Mouse (Mus musculus) stomach, postnatal 0 days (tissue): ENCODE measurements at regions not wholly inside any gene's neighbourhood (a gene's known extent, or its start where the extent isn't known, plus 50 kb on each side); places are given as distances from the start of the nearest gene placed in this dataset.
A peak's percentile ranks its signal among the peaks of the same experiment; 100 is the strongest.

Source experiments
- ATAC-seq: fragments of 200-750 bp; cut with Nextera tagmentation; 2 replicates; pipeline ENCODE4 v1.8.0; 2017; ENCODE audit not compliant: low FRiP score, low TSS enrichment
- DNase-seq: peaks from one replicate; pipeline ENCODE4 v3.0.0-alpha.2; 2016; ENCODE audit warnings: low spot score
- H3K27ac ChIP-seq: fragments of 300-500 bp; sonication (generic); replicated peaks from 2 replicates; pipeline ENCODE4 v1.5.1; 2014; ENCODE audit warnings: mild to moderate bottlenecking, control low read depth
- H3K27me3 ChIP-seq: fragments of 300-500 bp; sonication (generic); 2 replicates; pipeline ENCODE4 v1.6.1; 2014; ENCODE audit warnings: low read length; ENCODE audit not compliant: control insufficient read depth, insufficient read depth
- H3K36me3 ChIP-seq: fragments of 300-500 bp; sonication (generic); 2 replicates; pipeline ENCODE4 v1.6.1; 2014; ENCODE audit warnings: low read length, mixed read lengths; ENCODE audit not compliant: control insufficient read depth, insufficient read depth
- H3K4me1 ChIP-seq: fragments of 300-500 bp; sonication (generic); replicated peaks from 2 replicates; pipeline ENCODE4 v1.6.1; 2014; ENCODE audit warnings: antibody characterized with exemption; ENCODE audit not compliant: control insufficient read depth, insufficient read depth
- H3K4me2 ChIP-seq: fragments of 300-500 bp; sonication (generic); replicated peaks from 2 replicates; pipeline ENCODE4 v1.6.1; 2014; ENCODE audit warnings: low read depth, mild to moderate bottlenecking, control low read depth, moderate library complexity
- H3K4me3 ChIP-seq: fragments of 300-500 bp; sonication (generic); 2 replicates; pipeline ENCODE4 v1.5.1; 2014; ENCODE audit warnings: low read depth, low read length, control low read depth
- H3K9ac ChIP-seq: fragments of 300-500 bp; sonication (generic); 2 replicates; pipeline ENCODE4 v1.6.1; 2014; ENCODE audit warnings: mild to moderate bottlenecking, low read length, control low read depth, mixed read lengths
- H3K9me3 ChIP-seq: fragments of 300-500 bp; sonication (generic); 2 replicates; pipeline ENCODE4 v1.6.1; 2016; ENCODE audit warnings: low read length; ENCODE audit not compliant: control insufficient read depth
- CTCF ChIP-seq: IDR thresholded peaks from 2 replicates; pipeline ENCODE4 v1.5.1; 2016; ENCODE audit warnings: antibody characterized with exemption, low read depth, mild to moderate bottlenecking, moderate library complexity
- EP300 ChIP-seq: optimal IDR thresholded peaks from 2 replicates; pipeline ENCODE3; 2016; ENCODE audit warnings: antibody characterized with exemption
- WGBS: fragments of 180-500 bp; shearing (Covaris S2); extraction: QIAGEN DNeasy Blood & Tissue Kit; methylation state at CpG from one replicate; pipeline ENCODE4 v1.1.7; 2014; 5-methylcytosine and 5-hydroxymethylcytosine counted together

GRCm38 (mm10) chr11:35065959-35066414, 55.0 kb upstream of the Slit3 start:
- no peak overlapping the region for H3K27ac ChIP-seq
- H3K27me3 ChIP-seq: no peaks in the 10 kb centered on the region
- no peaks in the 10 kb centered on the region for H3K36me3 ChIP-seq
- H3K4me1 ChIP-seq: no peaks in the 10 kb centered on the region
- H3K4me3 ChIP-seq: no peak overlapping the region
- ATAC-seq (0 out of 2 replicates have a peak, but pooled peaks have one; percentile 12), DNase-seq (no peak)
- no peak overlapping the region for H3K9ac ChIP-seq
- no peak for TF ChIP-seq EP300
- TF ChIP-seq CTCF: no peak
- WGBS: 43% methylated on average over 4 of the region's 4 CpGs
- H3K4me2 ChIP-seq: no peak overlapping the region
- H3K9me3 ChIP-seq: no peaks in the 10 kb centered on the region

GRCm38 (mm10) chr11:35057791-35058190, 63.2 kb upstream of the Slit3 start:
- Histone ChIP-seq H3K4me1 (no peaks in the 10 kb centered on the region), H3K4me3 (no peak overlapping the region), H3K9ac (no peak overlapping the region), H3K27me3 (no peaks in the 10 kb centered on the region), H3K4me2 (no peak overlapping the region), H3K36me3 (no peaks in the 10 kb centered on the region), H3K27ac (no peak overlapping the region), H3K9me3 (no peaks in the 10 kb centered on the region)
- no peak for ATAC-seq
- no peak for DNase-seq
- TF ChIP-seq CTCF (no peak), EP300 (no peak)
- 80% methylated on average over 6 of the region's 6 CpGs for WGBS

- H3K36me3 ChIP-seq: no peaks in the 10 kb centered on the region
- DNase-seq (no peak), ATAC-seq (no peak)
- H3K4me2 ChIP-seq: no peak overlapping the region
- H3K27me3 ChIP-seq: no peaks in the 10 kb centered on the region
- no peak overlapping the region for H3K27ac ChIP-seq
- no peak overlapping the region for H3K9ac ChIP-seq
- no peak for TF ChIP-seq CTCF
- TF ChIP-seq EP300: no peak
- no peak overlapping the region for H3K4me3 ChIP-seq
- WGBS: 80% methylated on average over 7 of the region's 7 CpGs
- no peaks in the 10 kb centered on the region for H3K4me1 ChIP-seq
- no peaks in the 10 kb centered on the region for H3K9me3 ChIP-seq
Measured at GRCm38 (mm10) chr11:35055496-35056125, 65.4 kb upstream of the Slit3 start.

GRCm38 (mm10) chr11:35053613-35053950, 67.4 kb upstream of the Slit3 start:
- ATAC-seq (no peak), DNase-seq (no peak)
- TF ChIP-seq EP300 (no peak), CTCF (no peak)
- Histone ChIP-seq H3K27me3 (no peaks in the 10 kb centered on the region), H3K9me3 (no peaks in the 10 kb centered on the region), H3K4me2 (no peak overlapping the region), H3K4me3 (no peak overlapping the region), H3K36me3 (no peaks in the 10 kb centered on the region), H3K4me1 (no peaks in the 10 kb centered on the region), H3K9ac (no peak overlapping the region), H3K27ac (no peak overlapping the region)
- 46% methylated on average over 2 of the region's 2 CpGs for WGBS

- Histone ChIP-seq H3K9ac (no peak overlapping the region), H3K36me3 (no peaks in the 10 kb centered on the region), H3K4me2 (no peak overlapping the region), H3K27ac (no peak overlapping the region), H3K9me3 (no peaks in the 10 kb centered on the region), H3K4me1 (no peaks in the 10 kb centered on the region), H3K4me3 (no peak overlapping the region), H3K27me3 (no peaks in the 10 kb centered on the region)
- ATAC-seq (no peak), DNase-seq (no peak)
- 69% methylated on average over 4 of the region's 4 CpGs for WGBS
- TF ChIP-seq EP300 (no peak), CTCF (no peak)
Measured at GRCm38 (mm10) chr11:35052856-35053612, 68.0 kb upstream of the Slit3 start.

- Histone ChIP-seq H3K4me2 (no peak overlapping the region), H3K9me3 (no peaks in the 10 kb centered on the region), H3K36me3 (no peaks in the 10 kb centered on the region), H3K27ac (no peak overlapping the region), H3K27me3 (no peaks in the 10 kb centered on the region), H3K4me3 (no peak overlapping the region), H3K9ac (no peak overlapping the region), H3K4me1 (no peaks in the 10 kb centered on the region)
- ATAC-seq (no peak), DNase-seq (no peak)
- 73% methylated on average over 8 of the region's 8 CpGs for WGBS
- TF ChIP-seq EP300 (no peak), CTCF (no peak)
Measured at GRCm38 (mm10) chr11:35049663-35050215, 71.3 kb upstream of the Slit3 start.
